Mouse (Mus musculus) layer of hippocampus, adult 8-10 months (tissue): ENCODE measurements around the gene Khdrbs1. TPM values are rescaled to one million over a fixed set of nuclear protein-coding genes. Genes with fewer than 3 reads are reported as not detected.
"Not testable (repeated sequence)": the region's sequence is repeated elsewhere in the genome, so short reads cannot be mapped to it uniquely, and the experiment has no call there.

Source experiments
- DNase-seq, 2 experiments: peaks; one replicate each; pipeline ENCODE4 v3.0.0; 2022; ENCODE audit warnings: low spot score in 2 of 2
- total RNA-seq, 4 experiments: library from RNA; stranded (reverse); gene quantifications; 2 replicates each; pipeline ENCODE4 v1.2.4; 2022

Khdrbs1 gene
- total RNA-seq, 4 experiments from 2014 or later: 83.3 to 90.1 (median 85.7) TPM

DNA sequence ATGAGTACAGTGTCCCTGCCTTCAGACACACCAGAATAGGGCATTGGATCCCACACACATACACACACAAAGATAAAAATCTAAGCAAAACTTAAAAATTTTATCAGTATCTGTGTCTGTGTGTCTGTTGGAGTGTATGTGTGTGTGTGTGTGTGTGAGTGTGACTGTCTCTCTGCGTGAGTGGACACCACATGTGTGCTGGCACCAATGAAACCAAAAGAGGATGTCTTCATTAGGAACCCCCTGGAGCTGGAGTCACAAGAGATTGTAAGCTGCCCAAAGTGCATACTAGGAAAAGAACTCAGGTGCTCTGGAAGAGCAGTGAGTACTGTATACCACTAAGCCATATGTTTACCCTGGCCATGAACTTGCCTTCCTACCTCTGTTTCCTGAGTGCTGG, 4.0 kb upstream of the Khdrbs1 start:
- no peak for DNase-seq

DNA sequence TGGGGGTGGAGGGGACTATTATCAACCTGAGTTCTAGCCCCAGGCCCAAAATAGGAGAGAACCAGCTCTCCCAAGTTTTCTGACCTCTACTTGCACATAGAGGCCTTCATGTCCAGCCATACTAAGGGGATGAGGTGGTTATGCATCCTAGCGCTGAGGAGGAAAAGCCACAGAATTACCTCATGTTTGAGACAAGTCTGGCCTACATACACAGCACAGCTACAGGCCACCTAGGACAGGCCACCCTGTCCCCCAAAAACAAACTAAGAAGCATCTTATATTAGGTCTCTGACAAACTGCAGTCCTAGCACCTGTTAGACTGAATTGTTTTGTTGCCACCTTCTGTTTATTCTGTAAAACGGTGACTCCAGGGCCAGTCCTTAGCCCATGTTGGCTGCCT, 1.4 kb upstream of the Khdrbs1 start:
- no peak for DNase-seq

DNA sequence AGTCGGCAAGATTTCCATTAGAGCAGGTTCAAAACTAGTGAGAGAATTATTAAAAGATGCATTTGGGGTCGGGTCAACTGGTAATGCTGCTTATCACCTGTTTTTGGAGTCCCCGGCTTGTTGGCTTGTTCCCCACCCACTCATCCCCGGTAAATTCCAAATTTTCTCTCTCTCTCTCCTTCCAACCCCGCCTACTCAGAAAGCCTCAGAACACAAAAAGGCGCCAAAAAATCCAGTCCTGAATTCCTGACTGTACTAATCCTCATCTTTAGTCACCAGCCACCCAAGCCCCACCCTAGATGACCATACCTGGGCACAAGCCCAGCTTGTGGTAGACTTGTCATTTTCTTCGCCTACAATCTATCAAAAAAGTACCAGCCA, 897 bp upstream of the Khdrbs1 start:
- no peak for DNase-seq

DNA sequence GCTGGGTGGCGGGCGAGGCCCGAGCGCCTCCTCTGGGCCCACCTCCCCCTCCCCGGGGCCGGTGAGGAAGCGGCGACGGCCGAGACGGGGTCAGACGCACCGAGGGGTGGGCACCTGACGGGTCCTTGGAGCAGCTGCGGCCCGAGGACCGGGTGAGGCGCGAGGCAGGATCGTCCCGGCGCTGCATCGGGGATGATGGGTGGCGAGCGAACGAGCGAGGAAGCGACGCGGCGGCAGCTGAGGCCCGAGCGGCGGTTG, 200 bp downstream of the Khdrbs1 start:
- DNase-seq: no peak

DNA sequence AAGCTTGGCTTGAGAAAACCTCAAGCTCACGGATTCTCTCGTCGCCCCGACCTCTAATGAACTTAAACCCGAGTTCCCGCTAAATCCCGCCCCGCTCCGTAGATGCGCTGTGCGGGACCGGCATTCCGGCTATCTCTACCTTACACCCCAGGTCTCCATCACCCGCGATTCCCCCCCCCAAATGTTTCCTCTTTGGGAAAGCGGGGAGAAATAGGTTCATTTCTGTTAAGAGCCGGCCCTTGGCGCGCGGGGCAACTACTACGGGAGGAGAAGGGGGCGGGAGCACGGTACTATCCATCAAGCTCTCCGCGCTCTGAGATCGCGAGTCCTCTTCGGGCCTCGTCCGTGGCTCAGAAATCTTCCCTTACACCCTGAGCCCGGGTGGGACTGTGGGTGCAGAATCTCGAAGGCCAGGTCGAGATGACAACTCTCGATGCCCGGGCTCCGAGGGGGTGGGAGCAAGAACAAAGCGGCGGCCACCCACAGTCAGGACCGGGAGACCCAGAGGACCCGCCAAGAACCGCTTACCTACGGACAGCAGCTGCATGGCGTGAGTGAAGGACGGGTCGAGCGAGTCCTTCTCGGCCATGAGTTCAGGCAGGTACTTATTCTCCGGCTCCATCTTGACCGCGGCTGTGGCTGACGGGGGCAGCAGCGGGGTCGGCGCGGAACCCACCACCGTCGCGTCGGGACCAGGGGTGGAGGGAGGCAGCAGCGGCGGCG, 691 bp downstream of the Khdrbs1 start:
- DNase-seq: peak; percentile 15 to 21

DNA sequence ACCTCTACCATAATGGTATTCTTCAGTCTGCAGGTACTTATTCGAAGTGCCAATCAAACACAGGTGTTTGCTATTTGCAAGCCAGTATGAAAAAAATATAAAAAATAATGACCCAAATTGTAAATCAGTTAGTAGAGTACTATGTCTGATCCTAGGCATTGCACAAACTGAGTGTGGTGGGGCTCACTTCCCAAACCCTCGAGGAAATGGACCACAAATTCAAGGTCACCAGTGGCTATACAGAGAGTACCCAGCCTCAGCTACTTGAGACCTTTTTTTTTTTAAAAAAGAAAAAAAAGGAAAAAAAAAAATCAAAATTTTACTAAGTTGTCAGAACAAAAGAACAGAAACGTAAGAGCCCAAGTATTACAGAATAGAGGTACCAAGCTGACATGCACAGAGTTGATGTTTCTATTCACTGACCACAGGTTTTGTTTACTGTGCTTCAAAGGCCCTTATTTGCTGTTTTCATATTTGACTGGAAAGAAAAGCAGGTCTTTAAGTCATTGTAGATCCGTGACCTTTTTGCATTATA, 2.9 kb downstream of the Khdrbs1 start:
- no peak for DNase-seq

DNA sequence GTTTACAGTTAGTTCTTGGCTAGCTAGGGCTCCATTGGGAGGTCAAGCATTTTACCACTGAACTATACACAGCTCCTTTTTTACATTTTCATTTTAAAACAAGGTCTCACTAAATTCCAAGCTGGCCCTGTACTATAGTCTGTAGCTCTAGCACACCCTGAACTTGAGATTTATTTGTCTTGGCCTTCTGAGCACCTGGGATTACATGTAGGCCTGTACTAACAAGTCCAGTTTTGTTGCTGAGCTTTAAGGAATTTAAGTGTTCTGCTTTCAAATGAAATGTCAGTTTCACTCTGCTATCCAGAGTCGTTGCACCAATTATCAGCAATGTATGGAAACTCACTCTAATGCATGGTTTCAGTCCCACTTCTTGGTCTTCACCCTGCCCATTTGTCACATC, 5.9 kb downstream of the Khdrbs1 start:
- DNase-seq: no peak

DNA sequence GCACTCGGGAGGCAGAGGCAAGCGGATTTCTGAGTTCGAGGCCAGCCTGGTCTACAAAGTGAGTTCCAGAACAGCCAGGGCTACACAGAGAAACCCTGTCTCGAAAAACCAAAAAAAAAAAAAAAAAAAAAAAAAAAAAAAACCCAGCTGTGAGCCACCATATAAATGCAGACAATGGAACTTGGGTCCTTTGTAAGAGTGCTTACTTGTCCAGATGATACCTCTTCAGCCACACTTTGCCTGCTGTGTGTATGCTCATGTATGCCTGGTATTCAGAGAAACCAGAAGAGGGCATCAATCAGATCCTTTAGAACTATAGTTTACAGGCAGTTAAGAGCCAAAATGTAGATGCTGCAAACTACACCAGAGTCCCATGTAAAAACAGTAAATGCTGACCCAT, 6.6 kb downstream of the Khdrbs1 start:
- DNase-seq: not testable (repeated sequence)

DNA sequence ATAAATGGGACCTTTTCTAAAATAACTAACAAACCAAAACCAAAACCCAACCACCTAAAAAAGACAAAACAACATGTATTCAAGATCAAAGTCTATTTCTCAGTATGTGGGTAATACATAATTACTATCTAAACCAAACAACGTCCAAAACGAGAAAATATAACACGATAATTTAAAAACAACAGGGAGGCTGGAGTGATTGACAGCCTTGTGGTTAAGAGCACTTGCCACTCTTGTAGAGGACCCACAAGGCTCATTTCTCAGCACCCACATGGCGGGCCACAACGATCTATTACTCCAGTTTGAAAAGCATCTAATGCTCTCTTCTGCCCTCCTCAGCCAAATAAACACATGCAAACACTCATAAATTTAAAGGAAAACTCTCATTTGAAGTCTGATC, 10.7 kb downstream of the Khdrbs1 start:
- DNase-seq: no peak

DNA sequence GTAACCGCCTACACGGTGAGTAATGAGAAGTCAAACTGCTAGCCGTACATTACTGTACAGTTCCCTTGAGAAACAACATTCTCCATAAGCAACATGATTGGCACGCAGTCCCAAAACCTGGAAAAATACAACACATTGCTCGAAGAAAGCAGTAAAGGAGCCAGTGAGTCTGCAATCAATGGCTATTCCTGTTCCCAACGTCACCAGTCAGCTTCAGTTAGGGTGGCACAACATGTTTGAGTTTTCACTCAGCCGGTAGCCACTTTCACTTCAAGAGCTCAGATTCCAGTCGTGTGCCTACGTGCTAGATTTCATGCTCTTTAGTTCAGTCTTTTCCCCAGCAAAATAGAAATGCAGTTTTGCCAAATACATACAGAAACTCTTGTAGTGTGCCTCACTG, 25.8 kb downstream of the Khdrbs1 start:
- DNase-seq: no peak

DNA sequence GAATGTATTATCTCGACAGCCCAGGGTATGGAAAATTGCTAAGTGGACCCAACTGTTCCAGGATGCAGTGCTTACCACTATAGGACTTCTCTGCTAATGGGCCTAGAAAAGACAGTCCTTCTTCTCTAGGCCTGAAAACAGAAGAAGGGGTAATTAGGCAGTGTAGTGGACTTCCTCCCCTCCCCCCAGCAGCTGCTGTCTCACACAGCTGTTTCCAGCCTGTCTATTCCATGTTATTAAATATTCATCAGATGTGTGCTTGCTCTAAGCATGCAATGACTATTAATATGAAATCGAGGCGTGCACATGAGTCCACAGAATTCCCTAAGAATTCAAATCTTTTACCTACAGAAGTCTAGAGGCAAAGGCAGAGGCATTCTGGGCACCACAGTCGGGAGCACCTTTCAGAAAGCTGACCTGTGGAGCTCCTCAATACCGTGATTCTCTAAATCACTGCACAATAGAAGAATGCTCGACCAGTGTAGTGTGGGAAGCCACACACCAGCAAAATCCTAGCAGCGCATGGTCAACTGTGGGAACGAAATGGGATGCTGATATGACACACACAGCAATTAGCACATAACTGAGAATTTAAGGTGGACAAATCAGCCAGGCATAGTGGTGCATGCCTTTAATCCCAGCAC, 32.5 kb downstream of the Khdrbs1 start:
- DNase-seq: no peak

DNA sequence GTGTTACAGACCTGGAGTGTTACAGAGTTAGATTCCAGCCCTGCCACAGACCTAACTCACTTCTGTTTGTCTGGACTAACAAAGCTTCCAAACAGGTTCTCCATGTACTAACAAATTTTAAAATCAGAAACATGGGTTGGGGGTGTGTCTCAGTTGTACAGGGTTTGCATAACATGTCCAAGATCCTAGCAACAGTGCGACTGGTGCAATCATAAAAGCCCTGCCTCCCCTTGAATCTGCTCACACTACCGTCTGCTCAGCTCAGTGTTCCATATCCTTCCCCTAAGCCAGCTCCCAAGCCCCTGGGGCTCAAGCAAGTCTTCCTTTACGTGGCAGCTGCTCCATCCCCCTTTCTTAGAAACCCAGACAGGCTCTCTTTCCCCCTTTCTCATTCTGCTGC, 35.4 kb downstream of the Khdrbs1 start:
- peak in 1 of 2 experiments; percentile 52 for DNase-seq

DNA sequence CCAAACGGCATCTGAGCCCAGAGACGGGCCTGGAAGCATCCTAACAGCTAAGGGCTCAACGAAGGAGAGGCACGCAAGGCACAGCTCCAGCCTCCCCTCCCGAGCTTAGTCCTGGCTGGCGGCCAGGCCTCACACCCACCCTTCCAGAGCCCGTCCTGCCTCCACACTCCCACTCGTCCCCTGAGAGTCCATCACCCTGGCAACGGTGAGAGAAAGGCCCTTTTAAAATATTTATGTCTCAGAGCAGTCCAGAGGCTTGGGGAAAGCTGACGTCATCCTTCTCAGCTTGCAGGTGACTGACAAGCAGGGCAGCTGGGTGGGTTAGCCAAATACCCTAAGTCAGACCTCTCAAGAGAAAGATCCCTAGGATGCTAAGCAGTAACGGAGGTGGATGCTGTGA, 39.6 kb downstream of the Khdrbs1 start:
- DNase-seq: peak; percentile 73 to 82

DNA sequence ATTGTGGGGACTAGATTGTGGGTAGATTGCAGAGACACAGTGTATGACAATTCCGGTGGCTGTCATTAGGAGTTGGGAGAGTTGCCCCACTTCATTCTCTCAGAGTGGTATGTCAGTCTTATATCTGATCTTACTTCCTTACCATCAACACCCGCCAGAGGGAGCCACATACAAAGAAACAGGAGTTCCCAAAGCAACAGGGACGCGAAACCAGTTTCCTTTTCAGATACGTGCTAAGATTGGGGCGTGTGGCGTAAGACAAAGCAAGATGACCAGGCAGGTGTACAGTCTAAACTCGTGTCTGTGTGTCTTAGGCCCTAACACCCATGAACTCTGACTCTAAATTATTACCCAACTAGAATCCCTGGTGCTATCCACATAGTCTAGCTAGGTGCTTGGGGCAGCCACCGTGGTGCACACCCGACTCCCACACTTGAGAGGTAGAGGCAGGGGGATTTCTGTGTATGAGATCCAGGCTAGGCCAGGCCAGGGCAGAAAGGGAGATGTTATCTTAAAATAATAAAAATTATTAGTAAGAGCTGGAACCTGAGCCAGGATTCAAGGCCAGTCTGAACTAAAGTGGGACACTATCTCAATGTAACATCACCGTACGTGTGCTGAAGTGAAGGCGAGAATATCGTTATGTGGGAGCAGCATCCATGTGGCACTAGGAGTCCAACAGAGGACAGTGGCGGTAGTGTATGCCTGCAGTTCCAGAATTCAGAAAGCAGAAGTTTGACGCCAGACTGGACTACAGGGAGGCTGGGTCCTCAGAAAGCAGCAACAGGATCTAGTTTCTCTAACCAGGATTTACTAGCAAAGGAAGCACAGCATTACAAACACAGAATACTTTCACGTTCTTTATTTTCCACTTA, 40.4 kb downstream of the Khdrbs1 start:
- DNase-seq: peak; percentile 83 to 88

DNA sequence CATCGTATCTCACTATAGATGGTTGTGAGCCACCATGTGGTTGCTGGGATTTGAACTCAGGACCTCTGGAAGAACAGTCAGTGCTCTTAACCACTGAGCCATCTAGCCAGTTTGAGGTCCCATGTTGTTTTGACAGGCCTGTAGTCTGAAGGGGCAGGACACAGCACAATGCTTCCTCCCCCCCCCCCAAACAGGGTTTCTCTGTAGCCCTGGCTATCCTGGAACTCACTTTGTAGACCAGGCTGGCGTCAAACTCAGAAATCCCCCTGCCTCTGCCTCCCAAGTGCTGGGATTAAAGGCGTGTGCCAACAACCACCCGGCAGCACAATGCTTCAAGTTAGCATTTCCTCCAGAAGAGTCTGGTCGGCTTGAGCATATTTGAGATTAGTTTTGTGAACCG, 41.4 kb downstream of the Khdrbs1 start:
- DNase-seq: not testable (repeated sequence)

DNA sequence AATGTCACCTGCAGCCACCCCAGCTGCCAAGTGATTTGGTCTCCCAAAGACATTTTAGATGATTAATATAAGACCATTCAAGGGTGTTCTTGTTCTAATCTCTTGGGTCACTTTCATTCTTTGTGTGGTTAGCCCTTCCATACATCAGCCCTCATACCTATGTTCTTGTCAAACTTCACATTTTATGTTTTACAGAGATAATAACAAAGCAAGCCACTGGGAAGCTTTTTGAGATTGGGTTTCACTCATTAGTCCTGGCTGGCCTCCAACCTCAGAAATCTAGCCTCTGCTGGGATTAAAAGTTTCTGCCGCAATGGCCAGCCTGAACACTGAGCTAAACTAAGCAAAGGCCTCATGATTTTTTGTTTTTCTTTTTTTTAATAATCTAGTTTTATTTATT, 41.9 kb downstream of the Khdrbs1 start:
- no peak for DNase-seq

DNA sequence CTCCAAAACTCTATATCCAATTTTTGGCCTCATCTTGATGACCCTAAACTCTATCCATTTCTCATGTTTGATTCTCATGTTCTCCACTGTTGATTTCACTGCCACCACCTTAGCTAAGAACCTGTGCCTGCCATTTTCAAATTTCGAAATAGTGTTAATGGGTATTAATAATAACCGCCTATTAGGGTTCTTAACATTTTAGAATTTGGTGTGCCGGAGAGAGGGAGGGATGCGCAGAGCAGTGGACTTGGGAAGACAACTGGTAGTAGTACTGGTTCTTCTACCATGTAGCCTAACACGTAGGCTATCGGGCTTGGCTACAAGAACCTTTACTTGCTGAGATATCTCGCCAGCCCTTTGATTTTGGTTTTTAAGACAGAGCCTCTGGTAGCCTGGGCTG, 44.9 kb downstream of the Khdrbs1 start:
- DNase-seq: no peak

DNA sequence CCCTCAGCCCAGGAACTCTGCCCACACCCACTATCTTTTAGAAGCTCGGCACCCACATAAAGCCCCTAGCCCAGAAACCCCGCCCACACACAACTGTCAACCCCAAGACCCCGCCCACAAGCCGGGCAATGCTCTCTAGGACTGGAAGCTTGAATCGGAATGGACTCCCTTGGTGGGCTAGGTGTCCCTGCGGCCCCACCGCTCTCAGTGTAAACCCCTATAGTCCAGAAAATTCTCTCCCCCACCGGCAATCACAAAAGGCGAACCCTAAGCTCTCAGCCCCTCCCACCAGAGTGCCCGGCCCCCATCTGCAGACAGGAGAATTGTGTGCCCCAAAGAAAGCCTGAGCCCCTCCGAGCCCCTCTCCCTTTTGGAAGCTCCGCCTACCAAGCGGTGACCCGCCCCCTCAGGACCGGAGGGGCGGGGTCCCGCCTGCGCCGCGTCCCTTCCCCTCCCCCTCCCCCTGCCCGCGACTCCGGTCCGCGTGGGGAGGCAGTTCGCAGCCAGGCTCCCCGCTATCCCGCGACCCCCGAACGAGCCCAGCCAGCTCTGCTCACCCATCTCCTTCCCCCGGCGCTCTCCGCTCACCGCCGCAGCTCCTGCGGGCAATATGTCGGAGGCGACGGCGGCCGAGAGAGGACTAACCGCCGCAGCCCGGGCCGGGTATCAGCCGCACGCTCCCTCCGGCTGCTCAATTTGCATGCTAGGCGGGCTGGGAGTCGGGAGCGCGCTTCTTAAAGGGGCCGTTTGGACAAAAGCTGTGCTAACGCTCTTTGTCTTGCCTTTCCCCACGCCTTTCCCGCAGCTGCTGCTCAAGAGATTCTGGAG, 45.7 kb downstream of the Khdrbs1 start, which contains the start of gene Tmem39b:
Gene Tmem39b, minus strand, starts transcription at position 681 of the 828 bp plus-strand sequence.
- DNase-seq: peak; percentile 81 to 88

DNA sequence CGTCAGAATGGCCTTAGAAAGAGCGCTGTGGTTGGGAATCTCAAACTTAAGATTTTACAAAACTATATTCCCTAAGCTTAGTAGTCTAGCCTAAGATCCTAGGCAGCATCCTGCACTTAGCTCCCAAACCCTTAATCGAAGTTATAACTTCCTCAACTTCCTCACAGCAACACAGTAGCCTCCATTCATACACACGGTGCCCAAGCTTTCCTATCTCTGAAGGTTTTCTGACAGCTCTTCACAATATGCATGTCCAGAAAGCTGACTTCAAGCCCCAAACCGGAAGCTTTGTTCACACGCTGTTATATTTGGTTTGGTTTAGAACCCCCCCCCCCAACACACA, 46.3 kb downstream of the Khdrbs1 start:
- DNase-seq: no peak

DNA sequence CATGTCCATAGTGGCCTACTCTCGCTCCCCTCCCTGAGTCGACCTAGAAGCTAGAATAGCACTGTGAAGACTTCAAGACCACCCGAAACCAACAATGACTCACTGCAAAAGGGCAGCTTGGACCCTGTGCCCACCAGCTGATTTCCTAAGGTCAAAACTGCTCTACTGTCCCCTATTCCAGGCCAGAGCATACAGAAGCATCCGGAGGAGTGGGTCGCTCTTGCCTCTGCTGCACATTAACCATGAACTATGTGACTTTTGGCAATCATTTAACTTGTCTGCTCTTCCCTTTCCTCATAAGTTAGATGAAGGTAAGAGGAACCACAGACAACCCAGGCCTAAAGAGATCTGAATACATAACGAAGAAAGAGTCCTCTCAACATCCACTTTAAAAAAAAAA, 57.6 kb downstream of the Khdrbs1 start:
- no peak for DNase-seq

DNA sequence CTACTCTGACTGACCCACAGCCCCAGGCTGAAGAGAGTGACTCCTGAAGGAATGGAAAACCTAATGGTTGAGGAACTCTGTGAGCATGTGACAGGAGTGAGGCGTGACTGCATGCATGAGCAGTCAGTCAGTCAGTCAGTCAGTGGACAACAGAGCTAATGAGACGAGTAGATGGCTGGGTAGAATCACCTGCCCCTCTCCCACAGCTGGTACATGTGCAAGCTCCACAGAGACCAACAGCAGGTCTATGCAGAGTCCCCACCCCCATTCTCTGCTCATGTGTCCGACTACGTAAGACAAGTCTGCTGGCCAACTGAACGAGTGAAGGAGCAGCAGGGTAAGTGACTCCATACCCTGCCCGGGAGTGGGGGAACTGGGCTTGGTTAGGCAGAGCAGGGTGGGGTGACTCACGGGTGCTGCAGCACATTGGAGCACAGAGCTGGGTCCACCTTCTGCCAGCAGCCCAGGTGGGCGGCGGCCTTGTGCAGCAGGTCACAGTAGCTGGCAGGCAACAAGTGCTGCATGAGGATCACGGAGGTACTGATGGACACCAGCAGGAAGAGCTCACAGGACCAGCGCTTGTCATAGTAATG, 58.1 kb downstream of the Khdrbs1 start:
- no peak for DNase-seq
